Mouse (Mus musculus): ENCODE measurements around the gene Psmb8.

DNA sequence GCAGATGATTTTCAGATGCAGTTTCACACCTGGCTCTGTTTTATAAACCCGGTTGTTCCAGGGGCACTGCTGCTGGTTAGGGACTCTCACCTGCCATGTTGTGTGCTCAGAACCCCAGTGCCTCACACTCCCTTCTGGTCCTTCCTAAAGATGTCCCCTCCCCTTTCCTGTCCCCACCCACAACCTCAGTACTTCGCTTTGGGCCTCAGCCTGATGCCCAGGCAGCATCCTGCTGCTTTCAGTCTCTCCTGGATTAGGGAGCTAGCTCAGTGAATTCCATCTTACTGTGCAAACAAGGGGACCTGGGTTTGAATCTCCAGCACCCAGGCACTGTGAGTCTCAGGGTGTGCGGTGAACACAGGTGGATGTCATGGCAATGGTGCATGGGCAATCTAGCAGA, 9.9 kb downstream of the Psmb8 start:
- TF ChIP-seq CTCF (IDR thresholded peaks at IDR 0.05) = no peak
- TF ChIP-seq POLR2A (IDR thresholded peaks at IDR 0.05; ENCODE audit: insufficient read depth, low read depth, low read length) = no peak
- no peak for TF ChIP-seq EP300 (IDR thresholded peaks at IDR 0.05; ENCODE audit: insufficient read depth, low read depth, low read length)

Measured in heart, adult 2 months (tissue).